Mouse (Mus musculus): ENCODE data around the gene Hdc.

GRCm38 (mm10) chr2:126587468-126587867 is 31.6 kb downstream of the Hdc start:
- no peak for TF ChIP-seq CTCF (IDR thresholded peaks at IDR 0.05)
- TF ChIP-seq POLR2A (IDR thresholded peaks at IDR 0.05; ENCODE audit: insufficient read depth, low read depth, low read length) = no peak
- no peak for TF ChIP-seq EP300 (IDR thresholded peaks at IDR 0.05; ENCODE audit: insufficient read depth, low read depth, low read length)

Measured in heart, adult 2 months (tissue).